Mouse (Mus musculus): ENCODE measurements around the gene Foxn2.

DNA sequence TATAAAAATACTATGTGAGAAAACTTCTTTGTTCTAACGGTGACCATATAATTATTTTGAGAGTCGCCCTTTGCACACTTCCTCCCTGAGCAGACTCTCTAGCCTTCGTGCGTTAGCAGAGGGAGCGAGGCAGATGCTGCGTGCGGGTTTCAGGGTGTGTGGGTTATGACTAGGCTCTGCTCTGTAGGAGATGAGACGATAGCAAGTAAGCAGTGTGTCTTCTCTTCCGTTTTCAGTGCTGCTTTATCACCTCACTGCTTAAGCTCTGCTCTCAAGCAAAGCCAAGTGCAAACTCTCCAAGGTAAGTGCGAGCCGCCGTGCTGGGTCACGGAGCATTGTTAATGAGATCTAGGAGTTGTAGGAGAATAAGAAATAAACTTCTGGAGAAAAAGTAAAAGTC, 38.5 kb downstream of the Foxn2 start:
- TF ChIP-seq CTCF (IDR thresholded peaks at IDR 0.05; ENCODE audit: control insufficient read depth, insufficient read depth, insufficient read length) (no peak), MAX (IDR thresholded peaks at IDR 0.05) (no peak)
